Mouse (Mus musculus): ENCODE data around the gene Actl11. TPM values are rescaled to one million over a fixed set of nuclear protein-coding genes. Genes with fewer than 3 reads are reported as not detected.

The Actl11 gene
- total RNA-seq, 2 experiments from 2014 or later: not detected

DNA sequence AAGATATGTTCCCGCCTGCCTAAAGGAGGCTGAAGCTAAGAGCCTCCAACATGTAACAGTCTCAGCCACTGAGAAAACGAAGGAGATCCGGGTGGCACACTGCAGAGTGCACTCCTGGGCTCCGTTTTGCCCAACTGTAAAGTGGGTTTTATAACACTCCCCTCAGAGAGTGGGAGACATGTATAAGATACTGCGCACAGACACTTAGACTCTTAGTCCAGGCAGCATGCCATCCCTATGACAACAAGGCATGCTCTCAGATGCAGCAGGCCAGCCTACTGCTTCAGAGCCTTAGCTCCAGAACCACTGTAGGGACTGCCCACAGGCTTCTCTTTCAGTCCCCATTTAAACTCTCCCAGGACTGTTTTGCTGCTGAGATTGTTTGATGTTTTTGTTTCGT is 9.4 kb upstream of the Actl11 start:
- no peak for ATAC-seq (replicated peaks; ENCODE audit: poor library complexity, severe bottlenecking)

DNA sequence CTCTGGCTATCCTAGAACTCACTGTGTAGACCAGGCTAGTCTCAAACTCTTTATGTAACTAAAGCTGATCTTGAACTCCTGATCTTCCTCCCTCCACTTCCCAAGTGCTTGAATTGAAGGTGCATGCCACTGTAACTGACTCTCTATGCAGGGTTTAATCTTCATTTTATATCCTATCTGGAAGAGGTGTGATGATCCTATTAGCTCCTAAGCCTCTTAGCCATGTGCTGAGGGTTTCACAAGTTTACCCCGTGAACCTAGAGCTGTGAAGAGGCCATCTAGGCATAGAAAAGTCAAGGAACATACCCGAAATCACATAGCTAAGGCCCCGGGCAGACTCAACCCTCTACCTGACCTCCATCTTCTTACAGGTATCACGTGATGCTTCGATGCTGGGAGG is 8.8 kb upstream of the Actl11 start:
- ATAC-seq (replicated peaks; ENCODE audit: poor library complexity, severe bottlenecking): no peak

DNA sequence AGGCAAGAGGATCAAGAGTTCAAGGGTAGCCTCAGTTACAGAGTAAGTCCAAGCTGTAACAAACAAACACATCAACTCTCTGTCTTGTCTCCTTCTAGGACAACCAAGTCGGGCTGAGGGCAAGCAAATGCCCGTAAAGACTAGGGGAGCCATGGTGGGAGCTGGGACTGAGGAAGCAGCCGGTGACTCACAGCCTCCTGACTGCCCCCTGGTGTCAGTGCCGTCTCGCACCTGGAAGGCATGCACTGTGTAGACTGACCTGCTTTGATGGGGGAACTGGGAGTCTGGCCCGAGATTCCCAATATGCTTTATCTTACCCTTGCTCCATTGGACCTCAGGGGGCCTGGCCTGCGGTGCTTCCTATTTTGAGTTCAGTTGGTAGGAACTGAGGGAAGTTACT is 5.2 kb upstream of the Actl11 start:
- peak; percentile 41; the same call in 1 of the 2 replicates for ATAC-seq (replicated peaks; ENCODE audit: poor library complexity, severe bottlenecking)

DNA sequence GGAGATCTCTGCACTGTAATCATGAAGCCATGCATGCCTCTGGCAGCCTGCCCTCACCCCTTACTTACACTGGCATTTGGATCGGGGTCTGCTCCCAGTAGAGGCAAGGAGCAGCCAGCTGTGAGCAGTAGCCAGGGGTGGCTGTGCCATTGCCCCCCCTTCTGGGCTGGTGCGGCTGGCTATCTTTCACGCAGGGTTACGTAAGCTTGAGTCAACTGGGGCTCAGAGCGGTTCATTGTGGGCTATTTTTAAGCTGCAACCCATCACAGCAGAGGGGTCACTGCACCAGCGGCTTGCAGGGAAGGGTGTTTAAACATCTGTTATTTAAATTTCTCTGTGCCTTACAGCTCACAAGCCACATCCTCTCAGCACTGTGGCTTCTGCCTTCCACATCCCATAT is 4.3 kb upstream of the Actl11 start:
- ATAC-seq (replicated peaks; ENCODE audit: poor library complexity, severe bottlenecking): peak; percentile 84

DNA sequence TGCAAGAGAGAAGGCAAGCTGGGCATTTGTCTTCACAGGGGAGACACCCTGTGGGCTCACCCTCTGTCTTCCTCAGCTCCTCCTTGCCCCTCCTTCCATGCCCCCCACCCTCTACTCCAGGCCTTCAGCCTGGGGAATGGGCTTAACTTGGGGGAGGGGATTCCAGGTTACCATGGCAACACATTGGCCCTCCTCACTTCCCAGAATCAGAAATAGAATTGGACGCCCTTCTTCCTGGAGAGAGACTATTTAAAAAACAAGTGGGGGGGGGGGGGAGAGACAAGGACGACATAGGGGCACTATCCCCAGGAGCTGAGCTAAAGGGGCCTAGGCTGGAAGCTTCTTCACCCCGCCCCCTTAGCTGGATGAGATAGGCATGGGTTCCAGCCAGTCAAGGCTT is 3.0 kb upstream of the Actl11 start:
- no peak for ATAC-seq (replicated peaks; ENCODE audit: poor library complexity, severe bottlenecking)

DNA sequence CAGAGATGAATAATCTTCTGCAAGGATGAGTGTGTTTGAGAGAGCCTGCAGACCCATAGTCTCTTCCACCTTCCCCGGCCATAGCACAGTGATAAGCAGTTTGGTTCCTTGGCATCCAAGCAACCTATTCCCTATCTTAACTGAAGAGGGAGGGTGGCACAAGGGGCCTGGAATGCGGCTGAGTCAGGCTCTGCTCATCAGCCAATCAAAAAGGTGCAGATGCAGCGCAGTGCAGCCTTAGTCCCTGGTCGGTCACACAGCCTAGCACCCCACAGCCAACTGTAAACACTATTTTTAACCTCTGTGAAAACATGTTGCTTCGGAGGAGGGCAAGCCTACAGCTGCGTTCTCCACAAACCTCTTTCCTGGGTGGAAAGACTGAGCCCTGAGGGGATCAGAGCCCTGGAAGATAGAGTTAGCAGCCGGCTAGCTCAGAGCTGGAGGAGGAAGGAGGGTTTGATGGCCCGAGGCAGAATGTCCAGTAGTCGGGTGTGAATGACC is 1.3 kb upstream of the Actl11 start:
- ATAC-seq (replicated peaks; ENCODE audit: poor library complexity, severe bottlenecking): no peak

DNA sequence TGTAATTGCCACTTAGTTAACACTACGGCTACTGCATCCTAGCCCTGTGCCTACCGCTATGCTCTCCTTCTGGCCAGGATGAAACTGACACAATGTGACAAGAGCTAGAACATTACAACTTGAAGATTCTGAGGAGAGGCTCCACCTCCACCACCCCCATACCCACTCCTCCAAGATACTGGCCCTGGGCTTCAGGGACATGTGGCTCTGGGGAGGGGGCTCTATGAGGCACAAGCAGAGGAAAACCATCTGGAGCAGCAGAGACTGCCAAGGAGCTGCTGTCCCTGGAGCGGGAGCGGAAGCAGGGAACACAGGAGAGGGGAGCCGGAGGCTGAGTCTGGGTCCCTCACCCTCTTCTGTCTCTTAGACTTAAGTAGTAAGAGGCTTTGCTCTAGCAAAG is 520 bp upstream of the Actl11 start:
- ATAC-seq (replicated peaks; ENCODE audit: poor library complexity, severe bottlenecking): no peak

DNA sequence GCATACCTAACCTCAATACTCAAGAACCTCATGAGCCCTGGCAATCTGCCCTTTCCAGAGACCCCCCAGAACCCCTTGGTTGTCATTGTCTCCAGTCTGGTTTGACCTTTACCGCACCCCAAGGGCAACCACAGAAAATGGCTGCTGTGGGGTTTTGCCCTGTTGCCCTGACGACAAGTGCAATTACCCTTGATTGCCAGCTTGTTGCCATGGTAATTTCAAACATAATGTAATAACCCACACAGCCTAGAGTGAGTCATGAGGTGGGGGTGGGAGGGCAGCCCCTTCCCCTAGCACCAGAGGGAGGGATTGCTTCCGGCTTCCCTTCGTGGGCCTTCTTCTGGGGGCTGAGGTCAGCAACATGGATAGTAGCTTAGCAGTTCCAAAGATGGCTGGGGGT is 4.0 kb downstream of the Actl11 start:
- no peak for ATAC-seq (replicated peaks; ENCODE audit: poor library complexity, severe bottlenecking)

DNA sequence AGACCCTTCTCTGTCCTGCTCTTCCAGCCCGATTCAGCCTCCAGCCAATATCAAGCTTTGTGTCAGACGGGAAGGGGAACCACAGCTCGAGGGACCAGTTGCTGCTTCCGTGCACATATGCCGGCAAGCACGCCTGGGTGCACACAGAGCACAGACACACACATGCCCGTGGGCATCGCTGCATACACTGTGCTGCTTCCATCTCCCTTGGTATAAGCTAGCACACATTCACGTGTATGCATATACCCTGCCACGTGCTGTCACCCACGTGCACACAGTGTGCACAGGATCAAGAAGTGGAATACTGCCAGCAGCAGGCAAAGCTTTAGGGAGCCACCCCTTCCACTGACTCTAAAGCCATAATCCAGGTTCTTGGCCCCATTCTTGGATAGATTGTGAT is 5.9 kb downstream of the Actl11 start:
- no peak for ATAC-seq (replicated peaks; ENCODE audit: poor library complexity, severe bottlenecking)

DNA sequence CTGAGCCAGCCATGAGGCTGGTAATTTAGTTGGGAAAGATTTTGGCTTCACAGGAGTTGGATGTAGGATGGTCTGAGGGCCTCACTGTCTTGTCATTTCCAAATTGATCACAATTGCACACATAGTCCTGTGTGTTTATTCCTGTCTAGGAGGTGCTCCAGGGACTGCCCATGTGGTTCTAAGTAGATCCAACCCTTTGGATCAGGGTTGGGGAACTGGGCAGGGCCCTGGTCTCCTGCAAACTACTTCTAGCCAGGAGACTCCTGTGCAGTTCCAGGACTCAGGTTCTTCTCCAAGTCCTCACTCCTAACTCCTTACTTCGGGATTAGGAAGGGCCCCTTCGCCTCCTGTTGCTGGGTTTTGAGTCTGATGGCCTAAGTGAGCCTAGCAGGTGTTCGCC is 7.1 kb downstream of the Actl11 start, which contains the start of gene Camkv:
Gene Camkv, plus strand, starts transcription at position 301 of the 400 bp plus-strand sequence.
- ATAC-seq (replicated peaks; ENCODE audit: poor library complexity, severe bottlenecking): no peak

DNA sequence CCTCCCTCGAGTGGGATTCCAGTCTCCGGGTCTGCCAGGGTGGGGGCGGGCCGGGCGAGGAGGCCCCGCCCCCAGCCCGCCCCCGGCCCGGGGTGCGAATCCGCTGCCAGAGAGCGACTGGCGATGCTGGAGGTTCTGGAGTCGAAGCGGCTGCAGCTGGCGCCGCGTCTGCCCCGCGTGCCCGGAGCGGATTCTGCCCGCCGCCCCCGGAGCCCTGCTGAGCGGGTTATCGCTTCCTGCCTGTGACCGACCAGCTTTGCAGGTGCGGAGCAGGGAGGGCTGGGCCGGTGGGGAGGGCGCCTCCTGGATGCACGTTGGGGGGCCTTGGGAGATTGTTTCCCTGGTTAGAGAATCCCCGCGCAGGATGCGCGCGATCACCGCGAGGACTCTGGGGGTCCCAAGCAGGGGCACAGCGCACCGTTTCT is 7.5 kb downstream of the Actl11 start:
- peak; percentile 63 for ATAC-seq (replicated peaks; ENCODE audit: poor library complexity, severe bottlenecking)

DNA sequence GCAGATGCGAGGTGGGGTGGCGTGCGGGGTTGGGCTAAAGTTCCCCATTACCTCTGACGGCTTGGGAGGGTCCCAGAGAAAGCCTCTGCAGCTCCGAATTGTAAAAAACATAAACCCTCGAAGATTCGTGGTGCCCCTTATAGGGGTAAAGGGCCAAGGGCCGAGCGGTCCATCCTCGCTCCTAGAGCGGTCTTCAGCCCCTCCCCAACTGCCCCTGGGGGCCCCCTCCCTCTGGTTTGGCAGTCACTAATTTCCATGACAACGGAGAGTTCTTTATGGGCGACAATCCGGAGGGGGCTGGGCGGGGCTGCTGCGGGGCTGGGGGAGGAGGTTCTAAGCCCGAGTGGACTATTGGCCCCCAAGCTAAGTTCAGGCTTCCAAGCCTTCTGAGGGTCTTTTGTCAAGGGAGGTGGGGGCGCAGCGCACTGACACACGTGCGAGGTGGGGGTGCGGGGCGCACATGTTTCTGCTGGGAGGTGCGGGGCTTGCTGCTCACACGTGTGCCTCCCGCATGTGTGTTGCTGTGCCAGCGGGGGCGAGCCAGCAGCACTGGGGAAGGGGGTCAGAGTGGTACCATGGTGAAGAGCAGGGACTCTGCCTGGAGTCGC is 8.1 kb downstream of the Actl11 start:
- ATAC-seq (replicated peaks; ENCODE audit: poor library complexity, severe bottlenecking): 0 out of 2 replicates have a peak, but pooled peaks have one; percentile 10

DNA sequence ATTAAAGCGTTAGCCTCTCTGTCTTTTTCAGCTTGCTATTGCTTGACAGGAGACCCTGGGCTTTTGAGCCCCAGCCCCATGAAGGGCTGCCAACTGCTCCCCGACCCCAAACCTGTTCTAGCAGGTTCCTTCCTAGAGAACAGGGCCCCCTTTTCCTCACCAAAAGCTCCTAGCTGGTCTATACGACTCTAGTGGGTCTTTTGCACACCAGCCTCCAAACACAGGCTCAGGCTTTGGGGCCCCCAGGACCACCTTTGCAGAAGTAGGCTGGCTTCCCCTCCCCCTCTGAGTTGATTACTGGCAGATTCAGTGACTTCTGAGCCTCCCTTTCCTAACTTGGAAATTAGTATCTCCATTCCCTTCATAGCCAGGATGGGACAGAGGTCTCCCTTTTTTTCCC is 8.6 kb downstream of the Actl11 start:
- no peak for ATAC-seq (replicated peaks; ENCODE audit: poor library complexity, severe bottlenecking)

DNA sequence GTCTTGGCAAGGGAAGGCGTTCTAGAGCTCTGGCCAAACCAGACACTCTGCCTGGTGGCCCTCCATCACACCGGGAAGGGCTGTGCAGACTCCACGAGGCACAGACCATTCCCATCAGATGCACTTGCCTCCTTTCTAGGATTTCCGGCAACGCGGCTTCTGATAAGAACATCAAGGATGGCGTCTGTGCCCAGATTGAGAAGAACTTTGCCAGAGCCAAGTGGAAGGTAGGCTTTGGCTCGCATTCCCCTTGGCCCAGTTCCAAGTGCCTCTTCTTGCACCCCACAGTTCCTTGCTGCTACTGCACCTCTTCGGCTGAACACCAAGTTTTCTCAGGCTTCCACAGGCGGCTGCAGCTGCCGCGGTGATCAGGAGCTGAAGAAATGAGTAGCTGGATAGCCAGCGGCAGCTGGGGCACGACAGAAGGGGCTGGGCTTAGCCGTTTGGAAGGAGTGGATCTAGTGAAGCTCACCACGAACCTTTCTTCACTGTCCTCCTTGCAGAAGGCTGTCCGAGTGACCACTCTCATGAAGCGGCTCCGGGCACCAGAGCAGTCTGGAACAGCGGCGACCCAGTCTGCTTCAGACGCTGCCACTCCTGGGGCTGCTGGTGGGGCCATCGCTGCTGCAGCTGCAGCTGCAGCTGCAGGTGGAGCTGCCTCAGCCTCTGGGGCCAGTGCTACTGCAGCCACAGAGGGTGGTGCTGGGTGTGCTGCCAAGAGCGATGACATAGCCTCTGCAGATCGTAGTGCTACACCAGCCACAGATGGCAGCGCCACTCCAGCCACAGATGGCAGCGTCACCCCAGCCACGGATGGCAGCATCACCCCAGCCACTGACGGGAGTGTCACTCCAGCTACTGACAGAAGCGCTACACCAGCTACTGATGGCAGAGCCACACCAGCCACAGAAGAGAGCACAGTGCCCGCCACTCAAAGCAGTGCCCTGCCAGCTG is 19.2 kb downstream of the Actl11 start:
- ATAC-seq (replicated peaks; ENCODE audit: poor library complexity, severe bottlenecking): no peak

DNA sequence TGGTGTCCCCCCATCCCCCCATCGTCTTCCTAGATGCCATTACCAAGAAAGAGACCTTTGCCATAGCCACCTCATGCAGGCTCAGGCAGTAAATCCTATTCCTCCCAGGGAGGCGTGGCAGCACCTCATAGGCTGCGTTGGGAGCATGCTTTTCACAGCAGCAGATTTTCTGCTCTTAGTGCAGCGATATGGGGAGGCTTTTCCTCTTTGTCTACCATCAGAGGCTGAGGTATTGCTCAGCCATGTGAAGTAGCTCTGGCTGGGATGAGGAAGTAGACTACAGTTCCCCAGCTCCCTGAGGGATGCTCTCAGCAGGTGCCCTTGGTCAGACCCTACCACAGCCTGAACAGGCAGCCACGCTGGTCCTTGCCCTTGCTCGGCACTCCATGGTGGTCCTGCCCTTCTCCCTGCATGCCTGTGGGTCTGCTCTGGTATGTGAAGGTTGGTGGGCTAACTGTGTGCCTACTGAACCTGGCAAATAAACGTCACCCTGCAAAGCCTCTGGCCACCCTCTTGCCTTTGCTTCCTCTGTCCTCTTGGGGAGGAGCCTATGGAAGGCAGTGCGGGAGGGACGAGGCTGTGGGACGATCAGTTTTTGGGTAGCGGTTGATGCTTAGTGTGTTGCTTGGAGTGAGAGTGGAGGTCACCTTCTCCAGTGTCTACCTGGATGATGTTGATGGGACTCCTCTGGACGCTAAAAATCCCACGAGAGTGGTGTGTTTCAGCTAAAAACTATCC is 21.1 kb downstream of the Actl11 start:
- ATAC-seq (replicated peaks; ENCODE audit: poor library complexity, severe bottlenecking): peak; percentile 16; the same call in 1 of the 2 replicates

DNA sequence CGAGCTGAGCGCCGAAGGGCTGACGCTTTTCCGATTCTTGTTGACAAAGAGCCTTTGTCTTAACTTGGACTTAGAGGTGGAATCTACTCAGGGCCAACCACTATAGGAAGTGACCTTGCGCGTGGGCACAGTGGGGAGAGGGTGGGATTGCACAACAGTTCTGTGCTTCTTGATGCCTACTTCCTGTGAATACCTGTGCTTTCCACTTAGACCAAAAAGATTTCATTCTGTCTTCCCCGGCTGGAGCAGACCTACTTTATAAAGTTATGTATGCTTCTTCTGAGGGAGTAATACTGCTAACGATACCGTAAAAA is 21.6 kb downstream of the Actl11 start, which contains the start of gene Traip:
Gene Traip, plus strand, starts transcription at position 215 of the 314 bp plus-strand sequence.
- ATAC-seq (replicated peaks; ENCODE audit: poor library complexity, severe bottlenecking): peak; percentile 33; the same call in 1 of the 2 replicates

DNA sequence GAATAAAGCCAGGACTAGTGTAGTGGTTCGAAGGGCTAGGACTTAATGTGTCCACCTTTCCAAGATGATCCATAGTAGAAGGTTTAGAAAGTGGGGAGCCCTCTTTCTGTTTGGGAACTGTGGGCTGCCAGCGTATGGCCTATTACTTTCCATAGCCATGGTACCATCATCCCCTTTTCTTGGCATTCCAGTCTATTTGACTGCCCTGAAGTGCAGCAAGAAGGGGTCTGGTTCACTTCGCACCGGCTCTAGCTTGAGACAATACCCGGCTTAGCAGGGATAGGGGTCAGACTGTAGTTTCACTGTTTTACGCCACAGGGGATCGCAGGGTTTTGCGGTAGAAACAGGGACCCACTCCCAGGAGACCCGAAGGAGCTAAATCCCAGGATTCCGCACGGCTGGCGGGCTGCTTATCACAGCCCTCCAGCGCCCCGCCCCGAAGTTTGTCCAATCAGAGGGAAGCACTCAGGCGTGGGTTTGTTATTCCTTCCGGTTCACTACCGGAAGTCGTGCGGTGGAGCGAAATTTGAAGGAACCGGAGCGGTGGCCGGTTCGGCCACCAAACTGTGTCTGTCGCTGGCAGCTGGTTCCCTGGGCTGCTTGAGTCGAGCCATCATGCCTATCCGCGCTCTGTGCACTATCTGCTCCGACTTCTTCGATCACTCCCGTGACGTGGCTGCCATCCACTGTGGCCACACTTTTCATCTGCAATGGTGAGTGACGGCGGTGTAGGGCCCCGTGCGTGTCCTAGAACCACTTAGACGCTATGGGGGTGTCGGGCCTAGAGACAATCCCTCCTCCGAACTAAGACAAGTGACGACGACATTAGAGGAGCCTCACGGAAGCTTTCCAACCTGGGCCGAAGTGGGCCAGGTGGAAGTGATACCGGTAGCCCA is 22.4 kb downstream of the Actl11 start:
- peak; percentile 81 for ATAC-seq (replicated peaks; ENCODE audit: poor library complexity, severe bottlenecking)

DNA sequence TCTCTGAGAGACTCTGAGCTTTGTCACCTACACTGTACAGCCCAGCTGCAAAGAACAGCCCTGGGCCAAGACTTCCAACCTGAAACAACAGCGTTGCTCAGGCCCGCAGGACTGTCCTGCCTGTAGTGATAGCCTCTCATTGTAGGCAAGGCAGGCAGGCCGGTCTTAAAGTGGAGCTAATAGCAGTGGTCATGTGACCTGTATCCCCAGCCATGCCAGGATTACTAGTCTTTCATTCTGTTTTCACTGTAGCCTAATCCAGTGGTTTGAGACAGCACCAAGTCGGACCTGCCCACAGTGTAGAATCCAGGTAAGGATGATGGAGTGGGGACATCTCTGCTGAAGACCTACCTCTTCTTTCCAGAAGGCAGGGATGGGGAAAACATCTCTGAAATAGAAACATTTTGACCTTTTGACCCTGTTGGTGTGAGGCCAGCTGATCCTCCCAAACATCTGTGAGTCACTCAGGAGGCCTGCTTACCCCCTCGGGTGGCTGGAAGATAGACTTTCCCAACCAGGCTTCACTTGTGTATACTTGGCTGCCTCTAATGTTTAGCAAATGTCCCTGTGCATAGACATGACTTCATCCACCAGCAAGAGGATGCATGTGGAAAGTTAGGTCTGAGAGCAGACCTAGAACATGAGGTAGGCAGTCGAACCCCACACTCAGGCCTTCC is 27.5 kb downstream of the Actl11 start:
- no peak for ATAC-seq (replicated peaks; ENCODE audit: poor library complexity, severe bottlenecking)

DNA sequence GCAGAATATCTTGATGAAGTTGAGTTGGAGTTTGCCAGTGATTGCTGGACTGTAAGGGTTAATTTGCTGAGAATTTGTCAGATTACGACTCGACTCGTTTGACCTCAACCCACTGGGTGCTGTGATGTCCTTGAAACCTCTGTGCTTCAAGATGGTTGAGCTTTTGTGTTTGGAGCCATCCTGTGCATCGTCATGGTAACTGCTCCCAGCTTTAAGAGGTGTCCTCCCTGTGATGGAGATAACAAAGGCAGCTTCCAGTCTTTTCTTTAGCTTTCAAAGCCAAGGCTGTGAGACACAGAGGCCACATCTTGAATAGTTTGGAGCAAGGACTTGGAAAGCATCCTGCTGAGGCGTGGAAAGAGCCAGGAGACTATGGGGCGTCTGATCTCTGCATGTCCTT is 28.9 kb downstream of the Actl11 start:
- no peak for ATAC-seq (replicated peaks; ENCODE audit: poor library complexity, severe bottlenecking)
